Mouse (Mus musculus): Measurements from ENCODE around the gene Myom3.

GRCm38 (mm10) chr4:135857597-135858186, 98.2 kb downstream of the Myom3 start:
- TF ChIP-seq CTCF (IDR thresholded peaks at IDR 0.05; ENCODE audit: borderline replicate concordance, control insufficient read depth, extremely low read depth, insufficient read depth, low read length, poor library complexity): no peak
- TF ChIP-seq POLR2A (IDR thresholded peaks at IDR 0.05; ENCODE audit: control insufficient read depth, extremely low read depth, insufficient read depth, low read length, poor library complexity): no peak

All from thymus, adult 2 months (tissue).